Mouse (Mus musculus): ENCODE data around the gene Fitm1.

DNA sequence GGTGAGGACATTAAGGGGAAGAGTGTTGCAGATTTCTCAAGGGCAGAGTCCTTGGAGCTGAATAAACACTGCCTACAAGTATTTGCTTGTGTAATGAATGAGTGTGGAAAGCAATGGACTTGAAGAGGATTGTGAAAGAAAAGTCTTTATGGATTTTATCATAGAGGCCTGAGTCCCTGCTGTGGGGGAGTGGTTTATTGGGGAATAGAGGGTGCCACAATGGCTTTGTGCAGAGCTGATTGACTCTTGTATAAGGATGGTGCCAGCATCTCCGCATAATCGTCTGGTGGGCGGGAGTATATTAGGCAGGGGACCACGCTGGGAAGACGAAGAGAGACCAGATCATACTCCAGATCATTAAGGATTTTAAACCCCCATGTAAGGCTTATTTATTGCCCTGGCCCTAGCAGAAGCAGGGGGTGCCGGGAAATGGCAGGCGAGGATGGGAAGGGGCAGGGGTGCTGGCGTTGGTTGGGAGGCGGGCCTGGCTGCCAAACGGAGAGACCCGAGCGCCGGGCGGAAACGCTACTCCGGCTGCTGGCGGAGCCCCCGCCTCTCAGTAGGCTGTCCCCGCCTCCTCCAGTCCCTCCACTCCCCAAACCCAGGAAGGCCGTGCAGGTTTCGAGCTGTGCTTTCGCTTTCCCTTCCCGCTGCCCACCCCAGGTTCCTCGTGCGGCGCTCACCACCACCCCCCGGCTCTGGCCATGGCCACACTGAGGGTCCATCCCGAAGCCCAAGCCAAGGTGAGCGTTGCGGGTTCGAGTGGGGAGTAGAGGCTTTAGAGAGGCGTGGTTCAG, 2.7 kb downstream of the Fitm1 start, which contains the start of gene Psme1:
- TF ChIP-seq CTCF (IDR thresholded peaks at IDR 0.05; ENCODE audit: control insufficient read depth, insufficient read depth, low read length), result no peak
- peak; percentile 68; the same call in 1 of the 2 replicates for TF ChIP-seq POLR2A (IDR thresholded peaks at IDR 0.05; ENCODE audit: borderline replicate concordance, control insufficient read depth, low read depth, low read length)

Data from bone marrow, adult 2 months (tissue).